Mouse (Mus musculus): ENCODE measurements around the gene 1700024B05Rik.
"Not testable (repeated sequence)": the region's sequence is repeated elsewhere in the genome, so short reads cannot be mapped to it uniquely, and the experiment has no call there.

DNA sequence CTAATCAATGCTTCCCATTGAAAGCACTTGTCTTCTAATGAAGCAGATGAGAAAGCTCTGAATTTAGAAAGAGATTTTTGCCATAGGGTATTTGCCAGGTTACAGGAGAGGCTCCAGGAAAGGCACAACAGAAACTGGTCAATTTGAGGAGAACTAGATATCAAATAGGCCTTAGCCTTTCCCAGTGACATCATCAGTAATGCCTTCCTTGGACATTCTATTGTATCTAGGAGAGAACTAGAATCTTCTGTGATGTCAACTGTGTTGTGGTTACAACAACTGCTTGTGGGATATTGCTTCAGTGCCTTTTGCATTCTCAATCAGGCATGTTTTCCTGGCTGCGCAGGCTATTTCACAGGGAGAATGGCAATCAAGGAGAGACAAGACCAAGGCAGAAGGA lies 19.1 kb upstream of the 1700024B05Rik start, which contains the start of gene 1700049E17Rik1:
- TF ChIP-seq CTCF (IDR thresholded peaks at IDR 0.05; ENCODE audit: control insufficient read depth, insufficient read depth, insufficient read length); MAX (IDR thresholded peaks at IDR 0.05); USF1 (IDR thresholded peaks at IDR 0.05; ENCODE audit: low read depth); CEBPB (IDR thresholded peaks at IDR 0.05; ENCODE audit: low read depth); MYOD1 (IDR thresholded peaks at IDR 0.05; ENCODE audit: control insufficient read depth, insufficient read length, low read depth): not testable (repeated sequence)

Measured in C2C12 (cell line).